Mouse (Mus musculus) stomach, postnatal 0 days (tissue): ENCODE data around the gene Sdc4.

Source experiments
- CTCF ChIP-seq: IDR thresholded peaks from 2 replicates; pipeline ENCODE4 v1.5.1; 2016; ENCODE audit warnings: antibody characterized with exemption, low read depth, mild to moderate bottlenecking, moderate library complexity
- EP300 ChIP-seq: optimal IDR thresholded peaks from 2 replicates; pipeline ENCODE3; 2016; ENCODE audit warnings: antibody characterized with exemption

DNA sequence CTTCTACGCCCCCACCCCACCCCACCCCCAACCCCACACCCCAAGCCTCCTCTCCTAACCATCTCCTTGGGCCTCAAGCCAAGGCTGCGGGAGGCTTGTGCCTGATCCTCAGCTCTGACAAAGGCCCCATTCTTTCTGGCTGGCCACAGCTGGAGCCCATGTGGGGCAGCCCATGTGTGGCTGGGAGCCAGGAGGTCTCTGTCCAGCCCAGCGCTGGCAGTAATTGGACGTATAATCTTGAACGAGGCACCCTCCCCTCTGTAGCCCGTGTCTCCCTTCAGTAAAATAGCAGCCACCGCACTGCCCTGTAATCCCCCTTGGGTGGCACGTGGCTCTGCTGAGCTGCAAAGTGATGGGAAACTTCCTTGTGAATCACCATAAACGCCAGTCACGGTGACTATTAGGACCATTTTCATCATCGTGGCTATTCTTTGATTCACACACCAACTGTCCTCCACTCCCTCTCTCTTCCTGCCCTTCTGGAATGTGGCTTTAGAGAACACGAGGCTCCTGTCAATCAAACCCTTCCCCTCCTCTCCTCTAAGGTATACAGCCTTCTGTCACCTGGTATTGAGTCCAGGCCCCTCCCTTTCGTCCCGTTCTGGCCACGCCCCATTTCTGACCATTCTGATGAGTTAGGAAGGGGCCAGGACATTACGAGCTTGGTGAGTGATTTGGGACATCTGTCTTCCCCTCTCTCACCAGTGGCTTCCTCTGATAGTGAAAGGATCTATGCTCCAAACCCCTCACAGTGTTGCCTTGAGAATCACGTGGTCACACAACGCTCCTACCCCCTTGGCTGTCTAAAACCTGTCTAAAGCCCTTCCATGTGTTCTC is 57.5 kb downstream of the Sdc4 start:
- TF ChIP-seq CTCF = no peak
- TF ChIP-seq EP300 = no peak
